In the genomic region with DNA sequence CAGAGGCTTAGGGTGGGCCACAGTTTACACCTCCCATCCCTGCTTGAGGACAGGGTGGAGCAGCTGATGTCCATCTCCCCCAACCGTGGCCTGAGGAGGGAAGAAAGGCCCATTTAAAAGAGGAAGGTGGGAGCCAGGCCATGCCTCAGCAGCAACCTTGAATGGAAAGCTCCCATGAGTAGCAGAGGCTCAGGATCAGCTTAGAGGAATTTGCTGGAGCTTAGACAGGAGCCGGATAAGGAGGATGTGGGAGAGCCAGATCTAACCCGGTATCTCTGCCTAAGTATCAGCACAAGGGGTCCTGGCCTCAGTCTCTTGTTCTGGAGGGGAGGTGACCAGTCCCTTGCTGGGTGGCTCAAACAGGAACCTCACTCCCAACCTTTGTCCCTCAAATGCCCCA, we compare ENCODE assay signal across 28 mouse cellular contexts.
"Had no signal": no experiment of that assay in that cellular context is flagged by ENCODE, and none has a peak within 500 bp of the region (broad histone marks: within the 10 kb centered on the region; RNA-seq: fewer than 3 reads in every experiment).

No protein-coding gene starts in this region.

- H3K4me1 ChIP-seq: embryonic facial prominence, embryonic 10.5 days; embryonic facial prominence, embryonic 12.5 days; embryonic facial prominence, embryonic 13.5 days; embryonic facial prominence, embryonic 15.5 days; forebrain, embryonic 10.5 days; forebrain, embryonic 12.5 days; forebrain, embryonic 13.5 days had no signal

- H3K27ac ChIP-seq: embryonic facial prominence, embryonic 10.5 days; embryonic facial prominence, embryonic 12.5 days; embryonic facial prominence, embryonic 13.5 days; embryonic facial prominence, embryonic 15.5 days; forebrain, embryonic 10.5 days; forebrain, embryonic 12.5 days; forebrain, embryonic 13.5 days; forebrain, embryonic 15.5 days; gastrocnemius, adult 2 months had no signal

- H3K9ac ChIP-seq: embryonic facial prominence, embryonic 12.5 days; embryonic facial prominence, embryonic 13.5 days; embryonic facial prominence, embryonic 15.5 days; forebrain, embryonic 12.5 days; forebrain, embryonic 13.5 days; forebrain, embryonic 15.5 days; forebrain, postnatal 0 days had no signal

- ATAC-seq: forebrain, embryonic 13.5 days; forebrain, embryonic 14.5 days; forebrain, embryonic 15.5 days; forebrain, embryonic 16.5 days; forebrain, postnatal 0 days had no signal

- DNase-seq: cerebellum, adult 2 months; cerebellum, adult 8-10 months; cerebellum, adult 9-10 months; cerebellum, adult 9-11 months; cerebellum, postnatal 10 days; cerebellum, postnatal 14 days; cerebellum, postnatal 25 days; cerebellum, postnatal 36 days; embryo, embryonic 11 days; forebrain, postnatal 0 days; gastrocnemius, adult 2 months; gastrocnemius, postnatal 10 days; gastrocnemius, postnatal 14 days; gastrocnemius, postnatal 25 days; gastrocnemius, postnatal 36 days; heart, adult 11 months; heart, adult 18-20 months had no signal

- H3K27me3 ChIP-seq: embryonic facial prominence, embryonic 12.5 days; embryonic facial prominence, embryonic 13.5 days; embryonic facial prominence, embryonic 15.5 days; forebrain, embryonic 13.5 days; forebrain, embryonic 15.5 days had no signal

- H3K36me3 ChIP-seq: embryonic facial prominence, embryonic 10.5 days; embryonic facial prominence, embryonic 12.5 days; embryonic facial prominence, embryonic 13.5 days; embryonic facial prominence, embryonic 15.5 days; forebrain, embryonic 10.5 days; forebrain, embryonic 12.5 days; forebrain, embryonic 15.5 days had no signal

- H3K9me3 ChIP-seq: embryonic facial prominence, embryonic 10.5 days; embryonic facial prominence, embryonic 12.5 days; embryonic facial prominence, embryonic 13.5 days; embryonic facial prominence, embryonic 15.5 days; forebrain, embryonic 10.5 days; forebrain, embryonic 12.5 days; forebrain, embryonic 13.5 days; forebrain, embryonic 15.5 days had no signal

- H3K4me3 ChIP-seq: embryonic facial prominence, embryonic 10.5 days; embryonic facial prominence, embryonic 12.5 days; embryonic facial prominence, embryonic 13.5 days; embryonic facial prominence, embryonic 15.5 days; erythroblast, embryonic 14.5 days; forebrain, embryonic 10.5 days; forebrain, embryonic 12.5 days; forebrain, embryonic 13.5 days; forebrain, embryonic 15.5 days; gastrocnemius, adult 2 months had no signal

- H3K4me2 ChIP-seq: embryonic facial prominence, embryonic 12.5 days; embryonic facial prominence, embryonic 13.5 days; embryonic facial prominence, embryonic 15.5 days; forebrain, embryonic 12.5 days; forebrain, embryonic 13.5 days; forebrain, embryonic 15.5 days had no signal
